Comparison of ENCODE assay signal across 8 mouse cellular contexts in genomic region chr11:109860508-109860907, GRCm38 (mm10). TPM values are rescaled to one million over a fixed set of nuclear protein-coding genes. Genes with fewer than 3 reads are reported as not detected.
DNase-seq lines count a peak whose midpoint lies in the region; ATAC-seq lines count a peak whose summit lies in the region.

No protein-coding gene starts in this region.

- peak; percentile 68 for ATAC-seq in inflammation-experienced regulatory T-cells, adult 6 months

- H3K27me3 ChIP-seq in megakaryocyte, embryonic 14.5 days (replicated peaks), result no peaks in the 10 kb centered on the region

- peaks cover 60% of the 10 kb centered on the region for H3K4me1 ChIP-seq in megakaryocyte, embryonic 14.5 days

- H3K36me3 ChIP-seq in megakaryocyte, embryonic 14.5 days (replicated peaks; ENCODE audit: low read length), result no peaks in the 10 kb centered on the region

- peak; percentile 89 to 96 for DNase-seq in adrenal gland, adult (ENCODE audit: inconsistent age in 2 of 2, low spot score in 1 of 2)
- DNase-seq in embryo, embryonic 10 days (ENCODE audit: low spot score), result peak; percentile 93
- DNase-seq in gastrocnemius, postnatal 14 days, result peak; percentile 86
- peak; percentile 40 to 95 for DNase-seq in left cerebral cortex, adult 9 months (ENCODE audit: low spot score in 2 of 2)
- peak; percentile 96 to 97 for DNase-seq in right cerebral cortex, adult 2 months (ENCODE audit: low spot score in 2 of 2)
- peak; percentile 63 for DNase-seq in urinary bladder, postnatal 10 days (ENCODE audit: low spot score)

- H3K9me3 ChIP-seq in megakaryocyte, embryonic 14.5 days, result peaks cover 4% of the 10 kb centered on the region

- intact Hi-C loops in gastrocnemius, postnatal 14 days (cut with DNase I; ENCODE audit: low total_unique reads), result loop anchor here (5.0 to 10.0 kb wide), 2 partner anchors 188 to 416 kb away; no protein-coding TSS in a partner anchor

- H3K4me3 ChIP-seq in megakaryocyte, embryonic 14.5 days (replicated peaks), result peak overlapping the region; percentile 88

RNA-seq across cellular contexts. Expression of gene 1700012B07Rik, which starts 32.7 kb away (rescaled TPM):
- total RNA-seq in gastrocnemius, postnatal 14 days (2021), result not detected
- polyA plus RNA-seq in inflammation-experienced regulatory T-cells, adult 6 months (2017; shearing (Covaris generic)), result 1 to 10 TPM in 2 of 3 experiments, under 1 TPM in 1; 0.60 to 8.1 (median 1.2) TPM
- not detected in 2 replicates for polyA plus RNA-seq in megakaryocyte, embryonic 14.5 days (2012; ENCODE audit: insufficient read depth, low replicate concordance)

Comparison
In these comparisons a context has a peak if more than half of its experiments do, and no peak if none do; other contexts are left out.
1. Peak in every context shown above with its lines: DNase-seq, ATAC-seq and H3K4me3 ChIP-seq.